Mouse (Mus musculus): ENCODE results near the gene Avpi1. TPM values are rescaled to one million over a fixed set of nuclear protein-coding genes. Genes with fewer than 3 reads are reported as not detected.

Avpi1 gene
- polyA plus RNA-seq, 1 experiment from 2014 or later: 46.9 TPM

DNA sequence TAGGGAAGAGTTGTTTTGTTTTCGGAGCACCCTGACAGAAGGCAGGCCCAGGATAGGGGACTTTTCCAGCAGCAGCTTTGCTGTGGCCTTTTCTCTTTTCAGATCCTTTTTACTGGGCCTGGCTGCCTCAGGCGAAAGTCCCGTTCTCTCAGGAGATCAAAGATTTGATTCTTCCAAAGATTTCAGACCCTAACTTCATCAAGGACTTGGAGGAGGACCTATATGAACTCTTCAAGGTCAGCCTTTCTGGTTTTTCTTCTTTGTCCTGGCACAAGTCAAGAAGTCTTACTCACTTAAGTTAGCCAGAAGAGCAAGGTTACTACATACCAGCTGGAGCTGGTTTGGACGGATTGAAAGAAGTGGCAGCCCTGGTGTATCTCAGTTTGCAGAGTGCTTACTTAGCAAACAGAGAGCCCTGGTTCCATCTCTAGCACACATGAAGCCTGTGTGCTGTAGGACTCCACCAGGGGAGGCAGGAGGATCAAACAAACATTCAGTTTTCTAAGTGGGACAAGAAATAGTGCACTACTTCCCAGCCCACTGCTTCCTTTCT, 13.0 kb downstream of the Avpi1 start:
- Histone ChIP-seq H3K4me1 (ENCODE audit: control insufficient read depth, insufficient read depth, low read length) (no peaks in the 10 kb centered on the region), H3K4me3 (ENCODE audit: low read depth, low read length) (no peak overlapping the region), H3K4me2 (replicated peaks; ENCODE audit: low read depth, low read length) (no peak overlapping the region), H3K27ac (ENCODE audit: low read length) (no peak overlapping the region), H3K9ac (replicated peaks; ENCODE audit: low read depth, low read length) (no peak overlapping the region), H3K9me3 (ENCODE audit: control insufficient read depth, low read depth, low read length) (no peaks in the 10 kb centered on the region), H3K27me3 (ENCODE audit: control insufficient read depth, insufficient read depth, low read length) (no peaks in the 10 kb centered on the region), H3K36me3 (ENCODE audit: control insufficient read depth, insufficient read depth, low read length) (peaks cover 35% of the 10 kb centered on the region)
- WGBS: 89% methylated on average over 4 of the region's 4 CpGs
- ATAC-seq (ENCODE audit: insufficient number of reproducible peaks, insufficient read depth, low FRiP score, low read depth): no peak

DNA sequence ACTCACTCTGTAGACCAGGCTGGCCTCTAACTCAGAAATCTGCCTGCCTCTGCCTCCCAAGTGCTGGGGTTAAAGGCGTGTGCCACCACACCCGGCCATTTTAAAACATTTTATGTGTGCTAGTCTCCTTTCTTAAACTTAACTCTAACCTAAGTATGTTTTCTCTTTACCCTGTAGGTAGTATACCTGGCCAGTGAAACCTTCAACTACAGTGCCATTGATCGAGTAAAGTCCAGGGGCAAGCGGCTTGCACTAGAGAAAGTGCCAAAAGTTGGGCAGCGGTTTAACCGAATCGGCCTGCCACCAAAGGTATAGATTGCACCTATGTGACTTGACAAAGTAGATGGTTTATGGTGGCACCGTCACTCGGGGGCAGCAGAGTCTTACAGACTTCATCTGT, 24.2 kb downstream of the Avpi1 start:
- Histone ChIP-seq H3K36me3 (ENCODE audit: control insufficient read depth, insufficient read depth, low read length) (peaks cover 21% of the 10 kb centered on the region), H3K4me2 (replicated peaks; ENCODE audit: low read depth, low read length) (no peak overlapping the region), H3K27me3 (ENCODE audit: control insufficient read depth, insufficient read depth, low read length) (no peaks in the 10 kb centered on the region), H3K4me1 (ENCODE audit: control insufficient read depth, insufficient read depth, low read length) (no peaks in the 10 kb centered on the region), H3K9me3 (ENCODE audit: control insufficient read depth, low read depth, low read length) (no peaks in the 10 kb centered on the region), H3K4me3 (ENCODE audit: low read depth, low read length) (no peak overlapping the region), H3K27ac (ENCODE audit: low read length) (no peak overlapping the region), H3K9ac (replicated peaks; ENCODE audit: low read depth, low read length) (no peak overlapping the region)
- WGBS: 95% methylated on average over 9 of the region's 9 CpGs
- no peak for ATAC-seq (ENCODE audit: insufficient number of reproducible peaks, insufficient read depth, low FRiP score, low read depth)

DNA sequence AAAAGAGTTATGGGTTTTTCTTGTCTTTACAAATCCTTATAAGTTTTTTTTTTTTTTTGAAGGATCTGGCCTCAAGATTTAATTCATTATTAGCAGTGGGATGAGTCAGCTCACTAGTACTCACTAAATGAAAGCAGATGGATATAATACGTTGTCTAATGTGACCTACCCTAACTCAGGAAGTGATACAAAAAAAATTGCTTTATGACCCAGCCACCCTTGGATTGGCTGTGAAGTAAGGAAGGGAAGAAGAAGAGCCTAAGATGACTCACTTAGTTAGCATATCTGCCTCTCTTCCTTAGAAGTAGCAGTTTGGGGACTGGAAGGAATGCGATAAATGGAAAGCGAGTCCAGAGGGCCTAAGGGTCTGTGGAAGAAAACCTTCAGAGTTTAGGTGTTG, 29.5 kb downstream of the Avpi1 start:
- WGBS: 81% methylated on average over 3 of the region's 3 CpGs
- no peak overlapping the region for H3K9ac ChIP-seq (replicated peaks; ENCODE audit: low read depth, low read length)
- peaks cover 13% of the 10 kb centered on the region for H3K36me3 ChIP-seq (ENCODE audit: control insufficient read depth, insufficient read depth, low read length)
- no peaks in the 10 kb centered on the region for H3K4me1 ChIP-seq (ENCODE audit: control insufficient read depth, insufficient read depth, low read length)
- ATAC-seq (ENCODE audit: insufficient number of reproducible peaks, insufficient read depth, low FRiP score, low read depth): no peak
- no peak overlapping the region for H3K27ac ChIP-seq (ENCODE audit: low read length)
- no peaks in the 10 kb centered on the region for H3K27me3 ChIP-seq (ENCODE audit: control insufficient read depth, insufficient read depth, low read length)
- no peak overlapping the region for H3K4me2 ChIP-seq (replicated peaks; ENCODE audit: low read depth, low read length)
- H3K9me3 ChIP-seq (ENCODE audit: control insufficient read depth, low read depth, low read length): no peaks in the 10 kb centered on the region
- no peak overlapping the region for H3K4me3 ChIP-seq (ENCODE audit: low read depth, low read length)

DNA sequence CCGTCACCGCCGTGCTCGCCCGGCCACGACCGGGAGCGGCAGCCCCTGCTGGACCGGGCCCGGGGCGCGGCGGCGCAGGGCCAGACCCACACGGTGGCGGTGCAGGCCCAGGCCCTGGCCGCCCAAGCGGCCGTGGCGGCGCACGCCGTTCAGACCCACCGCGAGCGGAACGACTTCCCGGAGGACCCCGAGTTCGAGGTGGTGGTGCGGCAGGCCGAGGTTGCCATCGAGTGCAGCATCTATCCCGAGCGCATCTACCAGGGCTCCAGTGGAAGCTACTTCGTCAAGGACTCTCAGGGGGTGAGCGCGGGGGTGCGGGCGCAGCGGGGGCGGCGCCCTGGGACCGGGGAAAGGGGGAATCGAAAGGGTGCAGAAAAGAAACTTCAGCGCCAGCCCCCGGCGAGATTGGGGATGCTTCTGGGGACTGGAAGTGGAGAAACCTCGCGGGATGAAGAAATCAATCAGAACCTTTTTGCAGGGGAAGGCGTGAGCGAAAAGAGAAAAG, 38.2 kb downstream of the Avpi1 start:
- peaks cover 10% of the 10 kb centered on the region for H3K4me1 ChIP-seq (ENCODE audit: control insufficient read depth, insufficient read depth, low read length)
- peak overlapping the region; percentile 88 for H3K27ac ChIP-seq (ENCODE audit: low read length)
- H3K36me3 ChIP-seq (ENCODE audit: control insufficient read depth, insufficient read depth, low read length): peaks cover 8% of the 10 kb centered on the region; the same call in 1 of the 2 replicates
- no peaks in the 10 kb centered on the region for H3K27me3 ChIP-seq (ENCODE audit: control insufficient read depth, insufficient read depth, low read length)
- peak overlapping the region; percentile 57 for H3K9ac ChIP-seq (replicated peaks; ENCODE audit: low read depth, low read length)
- no peaks in the 10 kb centered on the region for H3K9me3 ChIP-seq (ENCODE audit: control insufficient read depth, low read depth, low read length)
- under 1% methylated on average over 52 of the region's 52 CpGs for WGBS
- H3K4me2 ChIP-seq (replicated peaks; ENCODE audit: low read depth, low read length): peak overlapping the region; percentile 77
- peak overlapping the region; percentile 59 for H3K4me3 ChIP-seq (ENCODE audit: low read depth, low read length)
- peak; percentile 58 for ATAC-seq (ENCODE audit: insufficient number of reproducible peaks, insufficient read depth, low FRiP score, low read depth)

DNA sequence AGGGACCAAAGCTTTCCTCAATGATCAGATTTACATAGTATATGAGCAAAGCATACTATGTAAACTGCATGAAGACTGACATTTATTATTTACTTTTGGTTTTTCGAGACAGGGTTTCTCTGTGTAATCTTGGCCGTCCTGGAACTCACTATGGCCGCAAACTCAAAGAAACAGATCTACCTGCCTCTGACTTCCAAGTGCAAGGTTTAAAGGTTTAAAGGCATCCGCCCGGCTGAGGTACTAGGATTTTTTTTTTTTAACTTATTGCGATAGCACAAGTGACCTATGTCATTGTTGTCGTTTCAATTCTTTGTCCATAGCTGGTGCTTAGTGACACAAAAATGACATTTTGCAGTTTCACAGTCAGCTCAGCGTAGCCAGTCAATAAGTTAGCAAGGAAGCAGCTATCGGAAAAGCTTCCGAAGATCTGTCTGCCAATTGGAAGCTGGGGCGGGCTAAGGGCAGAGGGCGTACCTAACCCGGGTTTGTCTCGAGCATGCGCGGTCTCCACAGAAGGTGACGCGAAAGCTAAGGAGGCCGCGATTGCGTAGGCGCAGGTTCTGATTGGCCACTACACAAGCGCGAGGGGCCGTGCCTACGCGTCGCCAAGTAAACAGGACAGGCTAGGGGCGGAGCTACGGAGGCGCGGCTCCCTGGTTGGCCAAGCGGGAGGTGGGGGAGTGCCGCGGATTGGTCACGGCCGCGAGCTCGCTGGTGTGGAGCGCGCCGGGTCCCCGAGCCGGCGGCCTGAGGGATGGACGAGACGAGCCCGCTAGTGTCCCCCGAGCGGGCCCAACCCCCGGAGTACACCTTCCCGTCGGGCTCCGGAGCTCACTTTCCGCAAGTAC, 38.9 kb downstream of the Avpi1 start, which contains the start of gene Pi4k2a:
Pi4k2a (plus strand) TSS at position 723 of the 848 bp plus-strand sequence.
- Histone ChIP-seq H3K9ac (replicated peaks; ENCODE audit: low read depth, low read length) (peak within 1 kb of the TSS; percentile 57), H3K9me3 (ENCODE audit: control insufficient read depth, low read depth, low read length) (no peaks in the 10 kb centered on the region), H3K27me3 (ENCODE audit: control insufficient read depth, insufficient read depth, low read length) (no peaks in the 10 kb centered on the region), H3K27ac (ENCODE audit: low read length) (peak within 1 kb of the TSS; percentile 88), H3K36me3 (ENCODE audit: control insufficient read depth, insufficient read depth, low read length) (peaks cover 8% of the 10 kb centered on the region; the same call in 1 of the 2 replicates), H3K4me1 (ENCODE audit: control insufficient read depth, insufficient read depth, low read length) (peaks cover 10% of the 10 kb centered on the region), H3K4me2 (replicated peaks; ENCODE audit: low read depth, low read length) (peak within 1 kb of the TSS; percentile 77), H3K4me3 (ENCODE audit: low read depth, low read length) (peak within 1 kb of the TSS; percentile 59)
- peak; percentile 98 for ATAC-seq (ENCODE audit: insufficient number of reproducible peaks, insufficient read depth, low FRiP score, low read depth)
- under 1% methylated on average over 54 of the region's 55 CpGs for WGBS

DNA sequence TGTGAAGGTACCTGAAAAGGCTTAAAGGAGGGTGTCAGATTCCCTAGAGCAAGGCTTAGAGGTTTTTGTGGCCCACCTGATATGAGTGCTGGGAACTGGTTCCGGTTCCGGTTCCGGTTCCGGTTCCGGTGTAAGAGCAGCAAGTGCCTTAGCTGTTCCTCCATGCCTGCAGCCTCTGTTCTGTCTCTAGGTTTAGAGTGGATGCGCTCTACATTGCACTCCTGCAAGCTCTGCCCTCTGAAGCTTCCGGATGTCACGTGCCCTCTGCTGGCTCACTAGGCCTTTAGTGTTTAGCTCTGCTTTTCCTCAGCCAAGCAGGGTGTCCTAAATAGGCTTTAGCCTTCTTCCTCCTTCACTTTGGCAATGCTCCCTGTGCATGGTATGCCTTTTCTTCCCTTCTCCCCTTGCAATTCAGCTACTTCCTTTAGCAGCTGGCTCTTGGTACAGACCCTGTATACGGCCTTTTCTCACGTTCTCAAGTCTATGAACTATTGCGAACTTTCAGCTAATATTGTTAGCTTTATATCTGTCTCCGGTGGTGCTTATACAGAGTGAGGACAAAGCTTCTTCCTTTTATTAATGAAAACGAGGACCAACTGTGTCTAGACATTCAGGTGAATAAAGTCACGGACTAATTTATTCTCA, 39.6 kb downstream of the Avpi1 start:
- peaks cover 10% of the 10 kb centered on the region for H3K4me1 ChIP-seq (ENCODE audit: control insufficient read depth, insufficient read depth, low read length)
- peak overlapping the region; percentile 88 for H3K27ac ChIP-seq (ENCODE audit: low read length)
- H3K36me3 ChIP-seq (ENCODE audit: control insufficient read depth, insufficient read depth, low read length): peaks cover 8% of the 10 kb centered on the region; the same call in 1 of the 2 replicates
- ATAC-seq (ENCODE audit: insufficient number of reproducible peaks, insufficient read depth, low FRiP score, low read depth): no peak
- no peak overlapping the region for H3K9ac ChIP-seq (replicated peaks; ENCODE audit: low read depth, low read length)
- 21% methylated on average over 14 of the region's 14 CpGs for WGBS
- H3K4me3 ChIP-seq (ENCODE audit: low read depth, low read length): peak overlapping the region; percentile 59
- H3K9me3 ChIP-seq (ENCODE audit: control insufficient read depth, low read depth, low read length): no peaks in the 10 kb centered on the region
- peak overlapping the region; percentile 48 for H3K4me2 ChIP-seq (replicated peaks; ENCODE audit: low read depth, low read length)
- no peaks in the 10 kb centered on the region for H3K27me3 ChIP-seq (ENCODE audit: control insufficient read depth, insufficient read depth, low read length)

DNA sequence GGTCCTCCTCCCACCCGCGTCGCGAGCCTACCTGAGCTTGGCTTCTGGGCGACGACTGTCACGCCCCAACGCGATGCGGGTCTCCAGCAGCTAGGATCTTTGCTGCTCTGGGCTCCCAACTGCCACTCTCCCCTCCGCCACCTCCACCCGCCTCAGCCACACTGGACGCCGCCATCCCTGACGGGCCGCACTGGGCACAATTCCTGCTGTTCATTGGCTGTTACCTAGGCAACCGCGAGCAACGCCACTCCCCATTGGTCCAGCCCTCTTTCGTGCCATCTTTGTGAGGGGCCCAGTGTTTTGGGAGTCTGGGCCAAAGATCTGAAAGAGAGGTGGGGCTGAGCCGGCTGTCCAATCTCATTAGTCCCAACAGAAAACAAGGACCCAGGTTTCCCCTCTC, 42.7 kb downstream of the Avpi1 start, which contains the start of gene Morn4:
Morn4 (minus strand) TSS at position 192 of the 400 bp plus-strand sequence.
- under 1% methylated on average over 21 of the region's 21 CpGs for WGBS
- ATAC-seq (ENCODE audit: insufficient number of reproducible peaks, insufficient read depth, low FRiP score, low read depth): peak; percentile 73
- Histone ChIP-seq H3K9ac (replicated peaks; ENCODE audit: low read depth, low read length) (peak within 1 kb of the TSS; percentile 43), H3K4me2 (replicated peaks; ENCODE audit: low read depth, low read length) (peak within 1 kb of the TSS; percentile 78), H3K36me3 (ENCODE audit: control insufficient read depth, insufficient read depth, low read length) (no peaks in the 10 kb centered on the region), H3K9me3 (ENCODE audit: control insufficient read depth, low read depth, low read length) (no peaks in the 10 kb centered on the region), H3K4me1 (ENCODE audit: control insufficient read depth, insufficient read depth, low read length) (peaks cover 6% of the 10 kb centered on the region), H3K27ac (ENCODE audit: low read length) (no peak within 1 kb of the TSS), H3K27me3 (ENCODE audit: control insufficient read depth, insufficient read depth, low read length) (no peaks in the 10 kb centered on the region), H3K4me3 (ENCODE audit: low read depth, low read length) (peak within 1 kb of the TSS; percentile 54)

DNA sequence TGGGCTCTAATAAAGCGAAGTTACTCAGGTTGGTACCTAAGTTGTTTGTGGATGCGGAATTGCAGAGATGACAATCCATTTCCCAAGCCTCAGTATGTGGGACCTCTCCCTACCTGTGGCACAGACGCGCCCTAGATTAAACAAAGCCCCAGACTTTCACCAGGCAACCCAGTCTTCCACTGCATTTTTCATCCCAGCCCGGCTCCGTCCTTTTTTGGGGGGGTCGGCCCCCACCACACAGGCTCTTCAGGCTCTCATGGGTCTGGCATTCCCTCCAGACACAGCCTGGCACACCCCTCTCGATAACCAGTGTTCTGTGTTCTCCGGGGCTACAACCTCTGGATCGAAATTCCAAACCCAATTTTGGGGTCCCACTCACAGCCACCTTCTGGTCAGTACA, 43.2 kb downstream of the Avpi1 start:
- H3K4me1 ChIP-seq (ENCODE audit: control insufficient read depth, insufficient read depth, low read length): peaks cover 4% of the 10 kb centered on the region; the same call in 1 of the 2 replicates
- no peaks in the 10 kb centered on the region for H3K27me3 ChIP-seq (ENCODE audit: control insufficient read depth, insufficient read depth, low read length)
- peak overlapping the region; percentile 43 for H3K9ac ChIP-seq (replicated peaks; ENCODE audit: low read depth, low read length)
- peak overlapping the region; percentile 54 for H3K4me3 ChIP-seq (ENCODE audit: low read depth, low read length)
- WGBS: 4% methylated on average over 10 of the region's 10 CpGs
- H3K9me3 ChIP-seq (ENCODE audit: control insufficient read depth, low read depth, low read length): no peaks in the 10 kb centered on the region
- no peak for ATAC-seq (ENCODE audit: insufficient number of reproducible peaks, insufficient read depth, low FRiP score, low read depth)
- H3K4me2 ChIP-seq (replicated peaks; ENCODE audit: low read depth, low read length): peak overlapping the region; percentile 78
- no peak overlapping the region for H3K27ac ChIP-seq (ENCODE audit: low read length)
- H3K36me3 ChIP-seq (ENCODE audit: control insufficient read depth, insufficient read depth, low read length): no peaks in the 10 kb centered on the region
